Mouse (Mus musculus): ENCODE results near the gene Clstn3.

DNA sequence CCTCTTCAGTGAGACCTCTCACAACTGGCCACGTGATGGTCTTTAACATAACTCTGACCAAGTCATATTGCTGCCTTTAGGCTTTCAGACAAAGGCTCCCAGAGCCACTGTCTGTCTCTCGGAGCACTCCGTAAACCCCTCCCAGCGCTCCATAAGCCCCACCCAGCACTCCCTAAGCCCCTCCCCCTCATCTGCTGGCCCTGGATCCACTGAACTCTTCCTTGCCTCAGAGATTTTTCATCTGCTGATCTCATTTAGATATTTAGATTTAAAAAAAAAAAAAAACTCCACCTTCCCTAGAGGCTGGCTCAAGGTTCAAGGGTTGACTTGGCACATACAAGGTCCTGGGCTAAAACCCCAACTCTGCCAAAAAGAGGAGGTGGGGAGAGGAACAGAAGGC, 10.8 kb downstream of the Clstn3 start:
- no peak for TF ChIP-seq CTCF (IDR thresholded peaks at IDR 0.05; ENCODE audit: borderline replicate concordance, insufficient read depth, low read depth, low read length)
- no peak for TF ChIP-seq POLR2A (IDR thresholded peaks at IDR 0.05; ENCODE audit: borderline replicate concordance, insufficient read depth, low read length)

All from cerebellum, adult 2 months (tissue).